Mouse (Mus musculus): Measurements from ENCODE around the gene Ugt2b34.
"Not testable (repeated sequence)": the region's sequence is repeated elsewhere in the genome, so short reads cannot be mapped to it uniquely, and the experiment has no call there.

Ugt2b34 gene

GRCm38 (mm10) chr5:86906758-86907157 is at the start of gene Ugt2b34:
Gene Ugt2b34 (minus strand): TSS chr5:86906937.
- no peak for DNase-seq

- DNase-seq = no peak
Observed at GRCm38 (mm10) chr5:86942111-86942510, 35.4 kb upstream of the Ugt2b34 start.

GRCm38 (mm10) chr5:86926426-86926825 is 19.7 kb upstream of the Ugt2b34 start, which contains the start of gene Ugt2b1:
Gene Ugt2b1 (minus strand): TSS chr5:86926530.
- no peak for DNase-seq

- no peak for DNase-seq
Observed at GRCm38 (mm10) chr5:86920661-86921233, 14.0 kb upstream of the Ugt2b34 start.

- DNase-seq = no peak
Observed at GRCm38 (mm10) chr5:86911357-86912099, 4.8 kb upstream of the Ugt2b34 start.

GRCm38 (mm10) chr5:86910770-86911169 is 4.0 kb upstream of the Ugt2b34 start:
- DNase-seq = no peak

- DNase-seq = no peak
Observed at GRCm38 (mm10) chr5:86889933-86890332, 16.8 kb downstream of the Ugt2b34 start.

- DNase-seq = no peak
Observed at GRCm38 (mm10) chr5:86888420-86888819, 18.3 kb downstream of the Ugt2b34 start.

- DNase-seq = no peak
Observed at GRCm38 (mm10) chr5:86887081-86887480, 19.7 kb downstream of the Ugt2b34 start.

GRCm38 (mm10) chr5:86886620-86887019 is 20.1 kb downstream of the Ugt2b34 start:
- DNase-seq = no peak

GRCm38 (mm10) chr5:86871877-86872276 is 34.9 kb downstream of the Ugt2b34 start:
- DNase-seq = no peak

GRCm38 (mm10) chr5:86858336-86858735 is 48.4 kb downstream of the Ugt2b34 start:
- DNase-seq = no peak

GRCm38 (mm10) chr5:86857682-86858081 is 49.1 kb downstream of the Ugt2b34 start:
- no peak for DNase-seq

- not testable (repeated sequence) for DNase-seq
Observed at GRCm38 (mm10) chr5:86856505-86856904, 50.2 kb downstream of the Ugt2b34 start.

- no peak for DNase-seq
Observed at GRCm38 (mm10) chr5:86851658-86852057, 55.1 kb downstream of the Ugt2b34 start.

GRCm38 (mm10) chr5:86850104-86850503 is 56.6 kb downstream of the Ugt2b34 start:
- DNase-seq = no peak

- not testable (repeated sequence) for DNase-seq
Observed at GRCm38 (mm10) chr5:86841261-86841660, 65.5 kb downstream of the Ugt2b34 start.

GRCm38 (mm10) chr5:86840207-86840606 is 66.5 kb downstream of the Ugt2b34 start:
- no peak for DNase-seq
